Mouse (Mus musculus) intestine, postnatal 0 days (tissue): ENCODE measurements at regions not wholly inside any gene's neighbourhood (a gene's known extent, or its start where the extent isn't known, plus 50 kb on each side); places are given as distances from the start of the nearest gene placed in this dataset.
"Not testable (repeated sequence)": the region's sequence is repeated elsewhere in the genome, so short reads cannot be mapped to it uniquely, and the experiment has no call there.

Experiments used
- ATAC-seq: fragments of 200-750 bp; cut with Nextera tagmentation; 2 replicates; pipeline ENCODE4 v1.8.0; 2017; ENCODE audit warnings: mild to moderate bottlenecking, moderate TSS enrichment, moderate library complexity
- H3K27ac ChIP-seq: fragments of 300-500 bp; sonication (generic); 2 replicates; pipeline ENCODE4 v1.5.1; 2014; ENCODE audit warnings: mild to moderate bottlenecking, low read depth, low read length, moderate library complexity
- H3K27me3 ChIP-seq: fragments of 300-500 bp; sonication (generic); replicated peaks from 2 replicates; pipeline ENCODE4 v1.6.1; 2014; ENCODE audit warnings: low read length, mixed read lengths; ENCODE audit not compliant: control insufficient read depth, insufficient read depth
- H3K36me3 ChIP-seq: fragments of 300-500 bp; sonication (generic); 2 replicates; pipeline ENCODE4 v1.6.1; 2014; ENCODE audit warnings: mild to moderate bottlenecking, moderate library complexity; ENCODE audit not compliant: control insufficient read depth, insufficient read depth
- H3K4me1 ChIP-seq: fragments of 300-500 bp; sonication (generic); replicated peaks from 2 replicates; pipeline ENCODE4 v1.6.1; 2014; ENCODE audit warnings: antibody characterized with exemption, low read length, mixed read lengths; ENCODE audit not compliant: control insufficient read depth, insufficient read depth
- H3K4me2 ChIP-seq: fragments of 300-500 bp; sonication (generic); replicated peaks from 2 replicates; pipeline ENCODE4 v1.6.1; 2014; ENCODE audit warnings: low read depth, mild to moderate bottlenecking, moderate library complexity
- H3K4me3 ChIP-seq: fragments of 300-500 bp; sonication (generic); 2 replicates; pipeline ENCODE4 v1.5.1; 2014; ENCODE audit warnings: low read depth, low read length
- H3K9ac ChIP-seq: fragments of 300-500 bp; sonication (generic); 2 replicates; pipeline ENCODE4 v1.6.1; 2014; ENCODE audit warnings: mild to moderate bottlenecking, low read depth, low read length
- H3K9me3 ChIP-seq: fragments of 300-500 bp; sonication (generic); 2 replicates; pipeline ENCODE4 v1.6.1; 2016; ENCODE audit warnings: mixed run types; ENCODE audit not compliant: control insufficient read depth
- CTCF ChIP-seq: sonication (generic); IDR thresholded peaks from 2 replicates; pipeline ENCODE4 v1.5.1; 2016; ENCODE audit warnings: low read depth, mild to moderate bottlenecking, control low read depth, antibody characterized with exemption, moderate library complexity
- WGBS: fragments of 180-500 bp; shearing (Covaris S2); extraction: QIAGEN DNeasy Blood & Tissue Kit; methylation state at CpG from one replicate; pipeline ENCODE4 v1.1.7; 2014; 5-methylcytosine and 5-hydroxymethylcytosine counted together

GRCm38 (mm10) chr2:53715017-53715416 is 370.3 kb downstream of the Rprm start:
- H3K4me2 ChIP-seq, result no peak overlapping the region
- ATAC-seq, result no peak
- no peak overlapping the region for H3K27ac ChIP-seq
- no peak for TF ChIP-seq CTCF
- H3K9ac ChIP-seq, result no peak overlapping the region
- H3K36me3 ChIP-seq, result no peaks in the 10 kb centered on the region
- H3K4me3 ChIP-seq, result no peak overlapping the region
- H3K9me3 ChIP-seq, result no peaks in the 10 kb centered on the region
- WGBS, result 58% methylated on average over 5 of the region's 5 CpGs
- H3K4me1 ChIP-seq, result no peaks in the 10 kb centered on the region
- H3K27me3 ChIP-seq, result no peaks in the 10 kb centered on the region

- Histone ChIP-seq H3K9me3 (no peaks in the 10 kb centered on the region), H3K36me3 (no peaks in the 10 kb centered on the region), H3K27ac (no peak overlapping the region), H3K4me1 (no peaks in the 10 kb centered on the region), H3K27me3 (no peaks in the 10 kb centered on the region), H3K9ac (no peak overlapping the region), H3K4me3 (no peak overlapping the region), H3K4me2 (no peak overlapping the region)
- ATAC-seq, result no peak
- no peak for TF ChIP-seq CTCF
- 88% methylated on average over 6 of the region's 6 CpGs for WGBS
Observed at GRCm38 (mm10) chr2:53723231-53723630, 362.1 kb downstream of the Rprm start.

- H3K9me3 ChIP-seq, result no peaks in the 10 kb centered on the region
- H3K4me1 ChIP-seq, result no peaks in the 10 kb centered on the region
- H3K4me3 ChIP-seq, result no peak overlapping the region
- no peak for TF ChIP-seq CTCF
- H3K27ac ChIP-seq, result no peak overlapping the region
- no peak for ATAC-seq
- H3K4me2 ChIP-seq, result no peak overlapping the region
- no peak overlapping the region for H3K9ac ChIP-seq
- H3K36me3 ChIP-seq, result no peaks in the 10 kb centered on the region
- H3K27me3 ChIP-seq, result no peaks in the 10 kb centered on the region
Observed at GRCm38 (mm10) chr2:53728693-53729092, 356.7 kb downstream of the Rprm start.

GRCm38 (mm10) chr2:53730451-53730850 is 354.9 kb downstream of the Rprm start:
- H3K4me1 ChIP-seq, result no peaks in the 10 kb centered on the region
- no peak overlapping the region for H3K9ac ChIP-seq
- WGBS, result 92% methylated on average over 2 of the region's 2 CpGs
- no peak overlapping the region for H3K4me3 ChIP-seq
- no peaks in the 10 kb centered on the region for H3K36me3 ChIP-seq
- ATAC-seq, result no peak
- H3K4me2 ChIP-seq, result no peak overlapping the region
- TF ChIP-seq CTCF, result no peak
- no peak overlapping the region for H3K27ac ChIP-seq
- H3K9me3 ChIP-seq, result no peaks in the 10 kb centered on the region
- no peaks in the 10 kb centered on the region for H3K27me3 ChIP-seq

GRCm38 (mm10) chr2:53763486-53763885 is 321.9 kb downstream of the Rprm start:
- H3K9me3 ChIP-seq, result no peaks in the 10 kb centered on the region
- H3K4me3 ChIP-seq, result no peak overlapping the region
- H3K4me1 ChIP-seq, result no peaks in the 10 kb centered on the region
- no peak overlapping the region for H3K9ac ChIP-seq
- no peak overlapping the region for H3K4me2 ChIP-seq
- H3K27ac ChIP-seq, result no peak overlapping the region
- H3K36me3 ChIP-seq, result no peaks in the 10 kb centered on the region
- WGBS, result 91% methylated on average over 2 of the region's 2 CpGs
- ATAC-seq, result no peak
- no peak for TF ChIP-seq CTCF
- H3K27me3 ChIP-seq, result no peaks in the 10 kb centered on the region

GRCm38 (mm10) chr2:53782035-53782434 is 303.3 kb downstream of the Rprm start:
- H3K4me2 ChIP-seq, H3K9ac ChIP-seq, H3K36me3 ChIP-seq, H3K9me3 ChIP-seq, H3K4me3 ChIP-seq, H3K27ac ChIP-seq, ATAC-seq, H3K4me1 ChIP-seq, H3K27me3 ChIP-seq: not testable (repeated sequence)
- 86% methylated on average over 2 of the region's 6 CpGs for WGBS

DNA sequence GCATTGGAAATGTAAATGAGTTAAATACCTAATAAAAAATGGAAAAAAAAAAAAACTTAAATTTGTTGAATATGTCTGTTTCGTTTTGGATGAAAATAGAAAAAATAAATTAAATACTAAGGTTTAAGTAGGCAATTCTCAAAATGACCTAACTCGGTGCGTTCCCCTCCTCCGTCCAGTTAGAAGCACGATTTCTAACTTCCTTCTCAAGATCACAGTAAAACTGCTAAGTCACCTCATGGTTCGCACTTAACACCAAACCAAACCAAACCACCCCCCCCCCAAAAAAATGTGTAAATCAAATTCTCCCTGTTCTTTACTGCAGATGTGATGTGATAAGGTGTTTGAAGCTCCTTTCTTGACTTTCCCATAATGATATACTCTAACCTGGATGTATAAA is 296.8 kb downstream of the Rprm start:
- not testable (repeated sequence) for H3K9ac ChIP-seq, H3K36me3 ChIP-seq, H3K4me1 ChIP-seq, H3K27ac ChIP-seq, H3K27me3 ChIP-seq, H3K9me3 ChIP-seq, H3K4me3 ChIP-seq, H3K4me2 ChIP-seq, ATAC-seq
- 89% methylated on average over 2 of the region's 6 CpGs for WGBS
